Mouse (Mus musculus) neural tube, embryonic 14.5 days (tissue): ENCODE measurements around the gene Taf3. TPM values are rescaled to one million over a fixed set of nuclear protein-coding genes. Genes with fewer than 3 reads are reported as not detected.

Experiments used
- ATAC-seq: fragments of 200-750 bp; cut with Nextera tagmentation; 2 replicates; pipeline ENCODE4 v1.8.0; 2017; ENCODE audit warnings: low read depth, mild to moderate bottlenecking, moderate TSS enrichment, moderate library complexity
- H3K27ac ChIP-seq: fragments of 300-500 bp; sonication (generic); 2 replicates; pipeline ENCODE4 v1.5.1; 2014; ENCODE audit warnings: low read depth, mild to moderate bottlenecking, control low read depth, low read length, moderate library complexity, mixed read lengths
- H3K27me3 ChIP-seq: fragments of 300-500 bp; sonication (generic); 2 replicates; pipeline ENCODE4 v1.6.1; 2014; ENCODE audit warnings: low read length; ENCODE audit not compliant: control insufficient read depth, insufficient read depth
- H3K36me3 ChIP-seq: fragments of 300-500 bp; sonication (generic); 2 replicates; pipeline ENCODE4 v1.6.1; 2014; ENCODE audit warnings: low read length, mixed read lengths; ENCODE audit not compliant: control insufficient read depth, insufficient read depth
- H3K4me1 ChIP-seq: fragments of 300-500 bp; sonication (generic); 2 replicates; pipeline ENCODE4 v1.6.1; 2014; ENCODE audit warnings: low read length; ENCODE audit not compliant: control insufficient read depth, insufficient read depth
- H3K4me2 ChIP-seq: fragments of 300-500 bp; sonication (generic); 2 replicates; pipeline ENCODE4 v1.6.1; 2014; ENCODE audit warnings: mild to moderate bottlenecking, low read depth, low read length, control low read depth
- H3K4me3 ChIP-seq: fragments of 300-500 bp; sonication (generic); 2 replicates; pipeline ENCODE4 v1.5.1; 2014; ENCODE audit warnings: low read depth, low read length, control low read depth, mixed read lengths
- H3K9ac ChIP-seq: fragments of 300-500 bp; sonication (generic); replicated peaks from 2 replicates; pipeline ENCODE4 v1.6.1; 2014; ENCODE audit warnings: low read depth, mild to moderate bottlenecking, control low read depth, low read length, mixed read lengths
- H3K9me3 ChIP-seq: fragments of 300-500 bp; sonication (generic); 2 replicates; pipeline ENCODE4 v1.6.1; 2016; ENCODE audit warnings: low read length; ENCODE audit not compliant: control insufficient read depth
- WGBS: fragments of 180-500 bp; shearing (Covaris S2); extraction: QIAGEN DNeasy Blood & Tissue Kit; methylation state at CpG from one replicate; pipeline ENCODE4 v1.1.7; 2014; 5-methylcytosine and 5-hydroxymethylcytosine counted together
- polyA plus RNA-seq: library from polyadenylated mRNA; unstranded; fragments of >200 nt; fragmentation: Nextera tagmentation; extraction: Ambion mirVana; gene quantifications from 2 replicates; pipeline ENCODE4 v1.2.1, GENCODE M21; 2014

Gene Taf3
- polyA plus RNA-seq, 1 experiment from 2014 or later: 14.3 TPM

DNA sequence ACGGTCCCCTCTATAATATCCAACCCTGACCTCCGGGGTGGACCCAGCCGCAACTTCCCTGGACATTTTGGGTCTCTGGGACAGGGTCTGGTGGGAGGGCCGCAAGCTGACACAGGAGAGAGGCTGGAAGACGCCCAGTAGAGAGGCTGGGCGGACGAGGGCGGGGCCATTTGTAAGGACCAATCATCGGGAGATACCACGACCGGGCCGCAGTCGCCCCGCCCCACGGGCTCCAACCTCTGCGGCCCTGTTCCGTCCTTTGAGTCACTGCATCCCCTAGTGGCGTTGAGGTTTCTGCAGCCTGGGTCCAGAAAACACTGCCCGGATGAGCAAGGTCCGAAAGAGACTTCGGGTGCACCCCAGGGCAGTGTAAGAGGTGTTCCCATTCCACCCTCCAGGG lies 168.9 kb downstream of the Taf3 start:
- WGBS: 0% methylated on average over 21 of the region's 21 CpGs
- Histone ChIP-seq H3K4me3 (peak overlapping the region; percentile 26; the same call in 1 of the 2 replicates), H3K4me2 (peak overlapping the region; percentile 50), H3K9me3 (no peaks in the 10 kb centered on the region), H3K4me1 (peaks cover 3% of the 10 kb centered on the region; the same call in 1 of the 2 replicates), H3K36me3 (no peaks in the 10 kb centered on the region), H3K27me3 (peaks cover 28% of the 10 kb centered on the region), H3K27ac (no peak overlapping the region), H3K9ac (no peak overlapping the region)
- ATAC-seq: peak; percentile 91

DNA sequence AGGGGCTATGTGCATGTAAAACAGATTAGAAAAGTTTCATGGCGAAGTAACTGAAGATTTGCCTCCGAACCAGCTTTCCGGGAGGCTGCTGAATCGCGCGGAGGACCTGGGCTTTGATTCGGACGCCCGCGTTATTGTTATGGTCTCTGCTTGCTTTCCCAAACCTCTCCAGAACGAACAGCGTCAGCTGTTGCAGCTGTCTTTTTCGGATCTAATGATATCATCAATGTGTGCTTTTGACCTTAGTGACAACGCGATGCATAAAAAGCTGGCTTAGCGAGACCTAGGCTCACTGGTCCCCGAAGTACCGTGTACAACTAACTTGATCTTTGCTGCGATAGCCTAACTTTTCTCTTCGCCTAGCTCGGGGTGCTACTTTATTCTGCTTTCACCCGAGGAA lies 169.3 kb downstream of the Taf3 start:
- Histone ChIP-seq H3K4me3 (peak overlapping the region; percentile 26), H3K9me3 (no peaks in the 10 kb centered on the region), H3K4me2 (peak overlapping the region; percentile 50), H3K36me3 (no peaks in the 10 kb centered on the region), H3K27ac (no peak overlapping the region), H3K4me1 (peaks cover 3% of the 10 kb centered on the region; the same call in 1 of the 2 replicates), H3K9ac (no peak overlapping the region), H3K27me3 (peaks cover 30% of the 10 kb centered on the region)
- ATAC-seq: no peak
- WGBS: under 1% methylated on average over 22 of the region's 22 CpGs

- H3K27me3 ChIP-seq: peaks cover 30% of the 10 kb centered on the region
- H3K27ac ChIP-seq: no peak overlapping the region
- WGBS: under 1% methylated on average over 33 of the region's 33 CpGs
- no peak overlapping the region for H3K9ac ChIP-seq
- H3K36me3 ChIP-seq: no peaks in the 10 kb centered on the region
- ATAC-seq: no peak
- H3K4me1 ChIP-seq: peaks cover 3% of the 10 kb centered on the region; the same call in 1 of the 2 replicates
- peak overlapping the region; percentile 50 for H3K4me2 ChIP-seq
- peak overlapping the region; percentile 26 for H3K4me3 ChIP-seq
- H3K9me3 ChIP-seq: no peaks in the 10 kb centered on the region
These were observed 169.8 kb downstream of the Taf3 start for GRCm38 (mm10) chr2:9878564-9879081.

DNA sequence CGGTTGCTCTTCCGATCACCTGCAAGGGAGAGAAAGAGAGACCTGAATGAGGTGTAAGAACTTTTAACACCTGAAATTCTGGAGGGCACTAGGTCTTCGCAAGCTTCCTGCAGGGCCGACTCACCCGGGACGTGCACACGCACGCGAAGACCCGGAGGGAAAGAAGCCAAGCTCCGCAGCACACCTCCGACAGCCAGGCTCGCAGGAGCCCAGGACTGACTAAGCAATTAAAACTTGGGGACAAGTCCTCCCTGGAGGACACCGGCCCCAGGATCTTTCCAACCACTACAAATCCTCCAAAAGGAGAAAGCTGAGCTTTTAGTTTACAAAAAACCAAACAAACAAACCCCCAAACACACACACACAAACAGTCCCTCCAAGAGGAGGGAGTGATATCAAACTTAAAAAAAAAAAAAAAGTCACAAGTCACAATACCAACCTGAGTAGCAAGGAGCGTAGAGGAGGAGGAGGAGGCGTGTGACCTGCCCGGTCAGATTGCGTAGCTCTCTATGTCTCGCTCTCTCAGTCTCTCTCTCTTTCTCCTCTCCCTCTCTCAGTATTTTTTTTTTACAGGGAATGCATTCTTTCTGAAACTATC lies 170.3 kb downstream of the Taf3 start:
- peak overlapping the region; percentile 50 for H3K4me2 ChIP-seq
- peaks cover 35% of the 10 kb centered on the region for H3K27me3 ChIP-seq
- peaks cover 3% of the 10 kb centered on the region; the same call in 1 of the 2 replicates for H3K4me1 ChIP-seq
- ATAC-seq: no peak
- no peaks in the 10 kb centered on the region for H3K9me3 ChIP-seq
- peak overlapping the region; percentile 26 for H3K4me3 ChIP-seq
- no peak overlapping the region for H3K9ac ChIP-seq
- 1% methylated on average over 19 of the region's 19 CpGs for WGBS
- no peak overlapping the region for H3K27ac ChIP-seq
- no peaks in the 10 kb centered on the region for H3K36me3 ChIP-seq

DNA sequence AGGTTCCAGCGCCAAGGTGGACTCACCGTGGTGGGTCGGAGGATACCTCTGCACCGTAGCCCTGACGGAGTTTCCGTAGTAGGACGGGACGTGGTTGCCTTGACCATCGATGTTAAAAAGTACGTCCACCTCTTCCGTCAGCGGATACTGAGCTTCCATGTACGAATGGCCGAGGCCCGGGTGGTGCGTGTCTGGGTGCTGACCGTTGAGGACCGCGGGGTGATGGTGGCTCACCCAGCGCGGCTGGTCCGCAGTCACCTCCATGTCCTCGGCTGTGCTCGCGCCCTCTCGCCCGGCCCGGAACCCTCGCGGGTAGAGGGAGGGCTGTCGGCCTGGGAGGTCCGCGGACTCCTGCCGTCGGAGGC lies 171.1 kb downstream of the Taf3 start:
- Histone ChIP-seq H3K4me3 (peak overlapping the region; percentile 22), H3K9ac (no peak overlapping the region), H3K27ac (no peak overlapping the region), H3K27me3 (peaks cover 41% of the 10 kb centered on the region), H3K4me1 (peaks cover 1% of the 10 kb centered on the region; the same call in 1 of the 2 replicates), H3K9me3 (no peaks in the 10 kb centered on the region), H3K4me2 (peak overlapping the region; percentile 18; the same call in 1 of the 2 replicates), H3K36me3 (no peaks in the 10 kb centered on the region)
- ATAC-seq: no peak
- WGBS: under 1% methylated on average over 35 of the region's 35 CpGs

DNA sequence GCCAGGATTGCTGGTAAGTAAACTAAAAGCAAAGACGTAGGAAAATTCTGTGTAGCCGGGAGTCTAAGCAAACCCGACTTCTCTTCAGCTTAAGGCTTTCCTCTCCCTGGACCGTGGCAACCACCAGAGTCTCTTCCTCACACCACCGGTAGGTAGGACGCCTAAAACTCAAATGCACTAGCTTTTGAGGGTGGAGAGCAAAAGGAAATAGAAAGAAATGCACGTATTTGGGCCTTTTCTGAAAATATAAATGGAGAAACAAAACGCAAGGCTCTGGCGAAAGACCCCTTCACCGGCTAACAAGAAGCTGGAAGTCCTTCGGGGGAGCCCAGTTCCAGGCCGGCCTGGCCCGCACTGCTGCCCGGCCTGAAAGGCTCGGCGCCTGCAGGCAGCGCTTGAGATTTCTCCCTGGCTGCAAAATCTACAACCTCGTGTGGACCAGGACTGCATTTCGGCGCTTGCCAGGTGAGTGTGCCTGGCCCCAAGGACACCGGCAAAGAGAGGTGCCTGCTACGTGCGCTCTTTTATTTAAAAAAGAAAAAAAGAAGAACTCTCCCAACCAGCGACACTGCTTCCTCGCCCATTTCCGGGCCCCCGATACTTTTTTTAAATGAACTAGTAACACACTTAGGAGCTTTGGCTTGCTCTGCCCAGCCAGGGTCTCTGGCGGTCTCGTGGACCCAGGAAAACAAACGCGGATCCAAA lies 171.6 kb downstream of the Taf3 start:
- Histone ChIP-seq H3K9me3 (no peaks in the 10 kb centered on the region), H3K27me3 (peaks cover 46% of the 10 kb centered on the region), H3K36me3 (no peaks in the 10 kb centered on the region), H3K27ac (no peak overlapping the region), H3K4me2 (peak overlapping the region; percentile 6; the same call in 1 of the 2 replicates), H3K9ac (no peak overlapping the region), H3K4me3 (peak overlapping the region; percentile 22), H3K4me1 (no peaks in the 10 kb centered on the region; the same call in 1 of the 2 replicates)
- ATAC-seq: no peak
- under 1% methylated on average over 31 of the region's 31 CpGs for WGBS

DNA sequence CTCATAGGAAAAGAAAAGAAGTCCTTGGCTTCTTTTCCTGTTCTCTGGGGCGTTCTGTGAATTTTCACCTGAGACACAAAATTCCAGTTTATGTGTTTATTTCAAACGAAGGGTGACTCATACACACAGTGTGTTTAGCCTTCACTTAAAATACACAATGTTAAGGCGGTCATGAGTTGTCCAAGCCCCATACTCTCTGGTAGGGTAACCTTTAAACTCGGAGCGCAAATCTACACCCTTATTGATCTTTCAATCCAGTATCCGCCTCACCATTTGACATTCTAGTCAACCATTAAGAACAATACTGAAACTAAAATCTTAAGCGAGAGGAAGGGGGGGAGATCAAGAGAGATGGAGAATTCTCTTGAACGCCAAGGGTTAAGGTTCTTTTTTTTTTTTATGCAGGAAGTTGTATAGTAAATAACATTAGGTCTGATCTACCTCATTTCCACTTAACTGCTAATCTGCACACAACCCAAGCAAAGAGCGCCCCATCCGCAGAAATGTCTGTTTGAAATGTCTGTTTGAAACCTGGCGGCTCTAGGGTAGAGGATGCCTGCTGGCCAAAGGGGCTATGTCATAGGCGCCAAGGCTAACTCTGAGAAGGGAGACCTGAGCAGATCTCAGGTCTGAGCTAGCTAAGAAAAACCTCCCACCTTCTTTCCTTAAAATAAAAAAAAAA lies 172.6 kb downstream of the Taf3 start:
- no peak overlapping the region for H3K4me2 ChIP-seq
- WGBS: 6% methylated on average over 12 of the region's 12 CpGs
- H3K4me1 ChIP-seq: no peaks in the 10 kb centered on the region
- H3K27me3 ChIP-seq: peaks cover 53% of the 10 kb centered on the region
- no peak overlapping the region; the same call in 1 of the 2 replicates for H3K4me3 ChIP-seq
- no peak overlapping the region for H3K27ac ChIP-seq
- no peaks in the 10 kb centered on the region for H3K9me3 ChIP-seq
- no peaks in the 10 kb centered on the region for H3K36me3 ChIP-seq
- ATAC-seq: no peak
- no peak overlapping the region for H3K9ac ChIP-seq

GRCm38 (mm10) chr2:9875220-9875619 lies 173.2 kb downstream of the Taf3 start:
- Histone ChIP-seq H3K36me3 (no peaks in the 10 kb centered on the region), H3K9me3 (no peaks in the 10 kb centered on the region), H3K9ac (no peak overlapping the region), H3K27ac (no peak overlapping the region), H3K27me3 (peaks cover 54% of the 10 kb centered on the region), H3K4me2 (no peak overlapping the region), H3K4me3 (no peak overlapping the region), H3K4me1 (no peaks in the 10 kb centered on the region)
- 3% methylated on average over 4 of the region's 4 CpGs for WGBS
- no peak for ATAC-seq
